Mouse (Mus musculus) right cerebral cortex, postnatal 10 days (tissue): ENCODE results near the gene Hipk1.
A peak's percentile ranks its signal among the peaks of the same experiment; 100 is the strongest.
"Not testable (repeated sequence)": the region's sequence is repeated elsewhere in the genome, so short reads cannot be mapped to it uniquely, and the experiment has no call there.

Experiments
- DNase-seq, 2 experiments: peaks; one replicate each; pipeline ENCODE4 v3.0.0; 2021; ENCODE audit warnings: low spot score in 2 of 2

The Hipk1 gene

GRCm38 (mm10) chr3:103791230-103792110, at the start of gene Hipk1:
TSS of gene Hipk1 (minus strand) at chr3:103791563.
- peak; percentile 96 to 97 for DNase-seq

- DNase-seq = not testable (repeated sequence)
These were observed 49.6 kb upstream of the Hipk1 start for GRCm38 (mm10) chr3:103840946-103841345.

GRCm38 (mm10) chr3:103840195-103840594, 48.8 kb upstream of the Hipk1 start:
- not testable (repeated sequence) for DNase-seq

GRCm38 (mm10) chr3:103839711-103840110, 48.3 kb upstream of the Hipk1 start:
- DNase-seq = no peak

- no peak for DNase-seq
These were observed 45.1 kb upstream of the Hipk1 start for GRCm38 (mm10) chr3:103836453-103836852.

- no peak for DNase-seq
These were observed 44.6 kb upstream of the Hipk1 start for GRCm38 (mm10) chr3:103835951-103836310.

- no peak for DNase-seq
These were observed 44.0 kb upstream of the Hipk1 start for GRCm38 (mm10) chr3:103835272-103835950.

GRCm38 (mm10) chr3:103834001-103834400, 42.6 kb upstream of the Hipk1 start:
- DNase-seq = no peak

GRCm38 (mm10) chr3:103832426-103832825, 41.1 kb upstream of the Hipk1 start, which contains the start of gene Bcl2l15:
TSS of gene Bcl2l15 (plus strand) at chr3:103832601.
- no peak for DNase-seq

- DNase-seq = no peak
These were observed 39.8 kb upstream of the Hipk1 start for GRCm38 (mm10) chr3:103831146-103831545.

- DNase-seq = not testable (repeated sequence)
These were observed 39.3 kb upstream of the Hipk1 start for GRCm38 (mm10) chr3:103830681-103831080.

GRCm38 (mm10) chr3:103829036-103829435, 37.7 kb upstream of the Hipk1 start:
- DNase-seq = no peak

- DNase-seq = no peak
These were observed 36.2 kb upstream of the Hipk1 start for GRCm38 (mm10) chr3:103827548-103827947.

- DNase-seq = no peak
These were observed 19.6 kb upstream of the Hipk1 start for GRCm38 (mm10) chr3:103810967-103811366.

- no peak for DNase-seq
These were observed 18.4 kb upstream of the Hipk1 start for GRCm38 (mm10) chr3:103809799-103810150.

GRCm38 (mm10) chr3:103808891-103809798, 17.8 kb upstream of the Hipk1 start, which contains the start of the genes Dclre1b, Ap4b1 and Gm43064:
TSS of gene Dclre1b (minus strand) at chr3:103809444.
TSS of gene Ap4b1 (plus strand) at chr3:103809520.
TSS of gene Gm43064 (plus strand) at chr3:103809573.
- DNase-seq = peak; percentile 94 to 95

GRCm38 (mm10) chr3:103805671-103806070, 14.3 kb upstream of the Hipk1 start:
- DNase-seq = no peak

- DNase-seq = no peak
These were observed 11.5 kb upstream of the Hipk1 start for GRCm38 (mm10) chr3:103802861-103803260.

- peak; percentile 63 to 77 for DNase-seq
These were observed 10.5 kb upstream of the Hipk1 start for GRCm38 (mm10) chr3:103801631-103802531.

- no peak for DNase-seq
These were observed 8.1 kb upstream of the Hipk1 start for GRCm38 (mm10) chr3:103799507-103799906.

- no peak for DNase-seq
These were observed 5.0 kb upstream of the Hipk1 start for GRCm38 (mm10) chr3:103796389-103796788.
